Mouse (Mus musculus): Measurements from ENCODE around the gene Enho. TPM values are rescaled to one million over a fixed set of nuclear protein-coding genes. Genes with fewer than 3 reads are reported as not detected.

Gene Enho
- polyA plus RNA-seq, 1 experiment from 2014 or later = 10.8 TPM

GRCm38 (mm10) chr4:41677006-41677629 is 37.0 kb upstream of the Enho start:
- Histone ChIP-seq H3K36me3 (no peaks in the 10 kb centered on the region), H3K4me3 (replicated peaks) (no peak overlapping the region), H3K4me1 (replicated peaks) (peaks cover 49% of the 10 kb centered on the region), H3K27ac (0 out of 2 replicates have a peak overlapping the region, but pooled peaks have one; percentile 27), H3K9ac (no peak overlapping the region), H3K9me3 (no peaks in the 10 kb centered on the region), H3K4me2 (replicated peaks) (no peak overlapping the region), H3K27me3 (replicated peaks) (no peaks in the 10 kb centered on the region)
- peak; percentile 52 for ATAC-seq
- 43% methylated on average over 13 of the region's 13 CpGs for WGBS

GRCm38 (mm10) chr4:41676248-41677005 is 36.3 kb upstream of the Enho start:
- Histone ChIP-seq H3K36me3 (no peaks in the 10 kb centered on the region), H3K27me3 (replicated peaks) (no peaks in the 10 kb centered on the region), H3K27ac (no peak overlapping the region), H3K4me1 (replicated peaks) (peaks cover 55% of the 10 kb centered on the region), H3K9ac (no peak overlapping the region; the same call in 1 of the 2 replicates), H3K9me3 (no peaks in the 10 kb centered on the region), H3K4me3 (replicated peaks) (no peak overlapping the region), H3K4me2 (replicated peaks) (no peak overlapping the region)
- no peak for ATAC-seq
- WGBS = 55% methylated on average over 17 of the region's 17 CpGs

GRCm38 (mm10) chr4:41673186-41673585 is 33.1 kb upstream of the Enho start:
- no peaks in the 10 kb centered on the region for H3K36me3 ChIP-seq
- peaks cover 36% of the 10 kb centered on the region for H3K4me1 ChIP-seq (replicated peaks)
- no peak overlapping the region for H3K27ac ChIP-seq
- H3K9ac ChIP-seq = no peak overlapping the region
- H3K9me3 ChIP-seq = no peaks in the 10 kb centered on the region
- no peak overlapping the region for H3K4me2 ChIP-seq (replicated peaks)
- no peak overlapping the region for H3K4me3 ChIP-seq (replicated peaks)
- WGBS = 70% methylated on average over 19 of the region's 19 CpGs
- H3K27me3 ChIP-seq (replicated peaks) = no peaks in the 10 kb centered on the region
- ATAC-seq = no peak

- WGBS = 39% methylated on average over 8 of the region's 8 CpGs
- H3K4me1 ChIP-seq (replicated peaks) = peaks cover 32% of the 10 kb centered on the region
- H3K27ac ChIP-seq = no peak overlapping the region
- H3K4me3 ChIP-seq (replicated peaks) = no peak overlapping the region
- no peaks in the 10 kb centered on the region for H3K27me3 ChIP-seq (replicated peaks)
- no peak overlapping the region for H3K9ac ChIP-seq
- H3K4me2 ChIP-seq (replicated peaks) = no peak overlapping the region
- H3K9me3 ChIP-seq = no peaks in the 10 kb centered on the region
- H3K36me3 ChIP-seq = no peaks in the 10 kb centered on the region
- 0 out of 2 replicates have a peak, but pooled peaks have one; percentile 22 for ATAC-seq
Observed at GRCm38 (mm10) chr4:41672522-41672963, 32.4 kb upstream of the Enho start.

GRCm38 (mm10) chr4:41671963-41672480 is 31.9 kb upstream of the Enho start:
- H3K4me2 ChIP-seq (replicated peaks) = no peak overlapping the region
- H3K4me1 ChIP-seq (replicated peaks) = peaks cover 27% of the 10 kb centered on the region
- no peaks in the 10 kb centered on the region for H3K27me3 ChIP-seq (replicated peaks)
- H3K9ac ChIP-seq = no peak overlapping the region
- H3K9me3 ChIP-seq = no peaks in the 10 kb centered on the region
- WGBS = 21% methylated on average over 8 of the region's 8 CpGs
- H3K27ac ChIP-seq = no peak overlapping the region
- H3K4me3 ChIP-seq (replicated peaks) = no peak overlapping the region
- peak; percentile 51; the same call in 1 of the 2 replicates for ATAC-seq
- H3K36me3 ChIP-seq = no peaks in the 10 kb centered on the region

GRCm38 (mm10) chr4:41671500-41671899 is 31.4 kb upstream of the Enho start:
- no peaks in the 10 kb centered on the region for H3K9me3 ChIP-seq
- no peaks in the 10 kb centered on the region for H3K36me3 ChIP-seq
- H3K27ac ChIP-seq = no peak overlapping the region
- H3K4me2 ChIP-seq (replicated peaks) = no peak overlapping the region
- H3K4me1 ChIP-seq (replicated peaks) = peaks cover 22% of the 10 kb centered on the region
- no peak overlapping the region for H3K4me3 ChIP-seq (replicated peaks)
- no peak overlapping the region for H3K9ac ChIP-seq
- WGBS = 32% methylated on average over 5 of the region's 5 CpGs
- ATAC-seq = no peak
- no peaks in the 10 kb centered on the region; the same call in 1 of the 2 replicates for H3K27me3 ChIP-seq (replicated peaks)

- Histone ChIP-seq H3K4me2 (replicated peaks) (no peak overlapping the region), H3K36me3 (no peaks in the 10 kb centered on the region), H3K4me1 (replicated peaks) (peaks cover 15% of the 10 kb centered on the region), H3K9ac (no peak overlapping the region), H3K27ac (no peak overlapping the region), H3K27me3 (replicated peaks) (no peaks in the 10 kb centered on the region; the same call in 1 of the 2 replicates), H3K9me3 (no peaks in the 10 kb centered on the region), H3K4me3 (replicated peaks) (no peak overlapping the region)
- ATAC-seq = no peak
- 83% methylated on average over 18 of the region's 18 CpGs for WGBS
Observed at GRCm38 (mm10) chr4:41670836-41671235, 30.7 kb upstream of the Enho start.

GRCm38 (mm10) chr4:41666646-41667045 is 26.5 kb upstream of the Enho start:
- H3K27me3 ChIP-seq (replicated peaks) = no peaks in the 10 kb centered on the region; the same call in 1 of the 2 replicates
- no peak overlapping the region for H3K27ac ChIP-seq
- H3K9ac ChIP-seq = no peak overlapping the region
- H3K4me1 ChIP-seq (replicated peaks) = peaks cover 23% of the 10 kb centered on the region
- no peaks in the 10 kb centered on the region for H3K9me3 ChIP-seq
- no peaks in the 10 kb centered on the region for H3K36me3 ChIP-seq
- no peak overlapping the region for H3K4me3 ChIP-seq (replicated peaks)
- H3K4me2 ChIP-seq (replicated peaks) = no peak overlapping the region
- 87% methylated on average over 10 of the region's 11 CpGs for WGBS
- ATAC-seq = no peak

GRCm38 (mm10) chr4:41665009-41665675 is 25.0 kb upstream of the Enho start:
- H3K27ac ChIP-seq = no peak overlapping the region; the same call in 1 of the 2 replicates
- no peaks in the 10 kb centered on the region for H3K36me3 ChIP-seq
- peak; percentile 29; the same call in 1 of the 2 replicates for ATAC-seq
- H3K27me3 ChIP-seq (replicated peaks) = no peaks in the 10 kb centered on the region; the same call in 1 of the 2 replicates
- peaks cover 22% of the 10 kb centered on the region for H3K4me1 ChIP-seq (replicated peaks)
- no peaks in the 10 kb centered on the region for H3K9me3 ChIP-seq
- WGBS = 10% methylated on average over 5 of the region's 8 CpGs
- no peak overlapping the region for H3K4me3 ChIP-seq (replicated peaks)
- no peak overlapping the region for H3K4me2 ChIP-seq (replicated peaks)
- peak overlapping the region; percentile 17; the same call in 1 of the 2 replicates for H3K9ac ChIP-seq

- H3K27ac ChIP-seq = no peak overlapping the region
- H3K9me3 ChIP-seq = no peaks in the 10 kb centered on the region
- H3K36me3 ChIP-seq = no peaks in the 10 kb centered on the region
- ATAC-seq = 0 out of 2 replicates have a peak, but pooled peaks have one; percentile 6
- peaks cover under 1% of the 10 kb centered on the region; the same call in 1 of the 2 replicates for H3K27me3 ChIP-seq (replicated peaks)
- no peak overlapping the region for H3K4me3 ChIP-seq (replicated peaks)
- no peak overlapping the region for H3K9ac ChIP-seq
- 40% methylated on average over 7 of the region's 7 CpGs for WGBS
- H3K4me1 ChIP-seq (replicated peaks) = peaks cover 24% of the 10 kb centered on the region
- no peak overlapping the region for H3K4me2 ChIP-seq (replicated peaks)
Observed at GRCm38 (mm10) chr4:41664533-41664932, 24.4 kb upstream of the Enho start.

GRCm38 (mm10) chr4:41663614-41664013 is 23.5 kb upstream of the Enho start:
- no peak for ATAC-seq

GRCm38 (mm10) chr4:41662723-41663122 is 22.6 kb upstream of the Enho start:
- no peak overlapping the region for H3K9ac ChIP-seq
- peaks cover 36% of the 10 kb centered on the region for H3K4me1 ChIP-seq (replicated peaks)
- no peak overlapping the region for H3K4me3 ChIP-seq (replicated peaks)
- H3K27me3 ChIP-seq (replicated peaks) = peaks cover 7% of the 10 kb centered on the region; the same call in 1 of the 2 replicates
- no peak overlapping the region for H3K4me2 ChIP-seq (replicated peaks)
- no peak overlapping the region for H3K27ac ChIP-seq
- H3K9me3 ChIP-seq = no peaks in the 10 kb centered on the region
- ATAC-seq = no peak
- WGBS = 69% methylated on average over 11 of the region's 11 CpGs
- no peaks in the 10 kb centered on the region for H3K36me3 ChIP-seq

More at GRCm38 (mm10) chr4:41663614-41664013, 23.5 kb upstream of the Enho start:
- H3K4me1 ChIP-seq (replicated peaks) = peaks cover 32% of the 10 kb centered on the region
- H3K4me3 ChIP-seq (replicated peaks) = no peak overlapping the region
- H3K27me3 ChIP-seq (replicated peaks) = peaks cover 4% of the 10 kb centered on the region; the same call in 1 of the 2 replicates
- 51% methylated on average over 9 of the region's 9 CpGs for WGBS
- H3K27ac ChIP-seq = no peak overlapping the region
- no peak overlapping the region for H3K9ac ChIP-seq
- no peaks in the 10 kb centered on the region for H3K36me3 ChIP-seq
- no peak overlapping the region for H3K4me2 ChIP-seq (replicated peaks)
- H3K9me3 ChIP-seq = no peaks in the 10 kb centered on the region
